Mouse (Mus musculus): ENCODE measurements at regions not wholly inside any gene's neighbourhood (a gene's known extent, or its start where the extent isn't known, plus 50 kb on each side); places are given as distances from the start of the nearest gene placed in this dataset.

DNA sequence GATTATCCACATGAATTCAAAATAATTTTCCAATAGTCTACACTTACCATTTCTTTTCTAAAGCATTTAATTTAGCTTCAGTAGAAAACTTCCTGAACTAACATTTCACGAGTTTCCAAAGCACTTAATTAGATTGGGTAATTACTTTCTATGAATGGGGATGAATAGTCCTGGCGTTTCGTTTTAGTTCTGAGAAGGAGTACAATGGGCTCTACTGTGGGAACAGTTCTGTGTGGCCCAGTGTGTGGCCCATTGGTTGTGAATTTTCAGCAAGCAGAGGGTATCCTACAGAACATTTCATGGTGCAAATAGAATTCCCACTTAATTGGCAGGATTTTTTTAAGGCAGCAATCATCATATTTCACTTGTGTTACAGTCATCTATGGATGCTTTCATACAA is 95.5 kb downstream of the 1700017N19Rik start:
- ATAC-seq (ENCODE audit: insufficient read depth), result no peak
- H3K4me1 ChIP-seq (ENCODE audit: insufficient read depth), result no peaks in the 10 kb centered on the region
- whole genome bisulfite sequencing, result 68% methylated on average over 3 of the region's 3 CpGs

DNA sequence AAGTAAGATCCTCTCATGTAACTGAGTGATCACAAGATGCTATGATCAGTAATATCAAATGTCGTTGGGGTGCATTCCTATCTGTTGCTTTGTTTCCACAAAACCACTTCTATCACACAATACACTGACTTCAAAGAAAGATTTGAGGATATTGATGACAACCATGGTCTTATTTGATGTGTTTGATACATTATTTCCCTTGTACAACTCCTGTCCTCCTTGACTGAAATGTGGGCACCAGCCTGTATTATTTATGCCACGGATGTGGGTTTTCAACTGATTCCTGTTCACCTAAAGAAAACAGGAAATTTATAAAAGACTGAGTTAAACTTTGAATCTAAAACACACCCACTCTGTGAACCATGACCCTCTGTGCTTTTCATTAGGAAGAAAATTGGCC is 105.7 kb downstream of the 1700017N19Rik start:
- H3K36me3 ChIP-seq (ENCODE audit: insufficient read depth), result no peaks in the 10 kb centered on the region
- 71% methylated on average over 2 of the region's 2 CpGs for WGBS
- ATAC-seq (ENCODE audit: insufficient read depth) (no peak), DNase-seq (no peak)
- H3K4me3 ChIP-seq (ENCODE audit: low read depth, low read length), result no peak overlapping the region
- H3K4me1 ChIP-seq (ENCODE audit: insufficient read depth), result no peaks in the 10 kb centered on the region
- no peak overlapping the region for H3K9ac ChIP-seq
- H3K27me3 ChIP-seq (ENCODE audit: insufficient read depth, low read length), result no peaks in the 10 kb centered on the region
- no peaks in the 10 kb centered on the region for H3K9me3 ChIP-seq (ENCODE audit: low read depth, low read length)
- no peak overlapping the region for H3K4me2 ChIP-seq
- no peak for TF ChIP-seq CTCF (IDR thresholded peaks at IDR 0.05; ENCODE audit: low read depth)
- no peak overlapping the region for H3K27ac ChIP-seq (ENCODE audit: low read depth)

More for the DNA sequence above, 95.5 kb downstream of the 1700017N19Rik start:
- Histone ChIP-seq H3K4me3 (ENCODE audit: low read depth, low read length) (no peak overlapping the region), H3K9ac (no peak overlapping the region), H3K27me3 (ENCODE audit: insufficient read depth, low read length) (no peaks in the 10 kb centered on the region), H3K27ac (ENCODE audit: low read depth) (no peak overlapping the region), H3K36me3 (ENCODE audit: insufficient read depth) (no peaks in the 10 kb centered on the region), H3K9me3 (ENCODE audit: low read depth, low read length) (no peaks in the 10 kb centered on the region), H3K4me2 (no peak overlapping the region)
- no peak for TF ChIP-seq CTCF (IDR thresholded peaks at IDR 0.05; ENCODE audit: low read depth)
- no peak for DNase-seq

DNA sequence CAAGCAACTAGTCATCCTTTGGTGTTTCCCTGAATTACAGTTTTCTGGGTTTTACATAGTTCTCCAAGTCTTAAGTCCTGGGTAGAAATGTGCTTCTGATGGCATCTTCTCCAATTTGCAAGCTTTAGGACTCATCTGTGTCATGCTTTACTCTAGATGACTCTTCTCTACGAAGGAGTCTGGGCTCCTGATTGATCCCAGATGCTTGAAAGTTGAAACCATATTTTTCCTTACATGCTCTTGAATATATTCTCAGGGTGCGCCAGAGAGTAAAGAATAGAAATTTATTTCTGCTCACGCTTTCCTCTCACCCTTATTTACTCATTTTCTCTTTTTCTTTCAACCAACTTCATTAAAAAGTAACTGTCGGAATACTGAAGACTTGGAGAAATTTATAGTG is 108.9 kb downstream of the 1700017N19Rik start:
- H3K4me3 ChIP-seq (ENCODE audit: low read depth, low read length), result no peak overlapping the region
- H3K9ac ChIP-seq, result no peak overlapping the region
- whole genome bisulfite sequencing, result 68% methylated on average over 4 of the region's 4 CpGs
- no peak for TF ChIP-seq CTCF (IDR thresholded peaks at IDR 0.05; ENCODE audit: low read depth)
- H3K4me1 ChIP-seq (ENCODE audit: insufficient read depth), result no peaks in the 10 kb centered on the region
- H3K4me2 ChIP-seq, result no peak overlapping the region
- H3K27me3 ChIP-seq (ENCODE audit: insufficient read depth, low read length), result no peaks in the 10 kb centered on the region
- DNase-seq (no peak), ATAC-seq (ENCODE audit: insufficient read depth) (no peak)
- H3K9me3 ChIP-seq (ENCODE audit: low read depth, low read length), result no peaks in the 10 kb centered on the region
- no peaks in the 10 kb centered on the region for H3K36me3 ChIP-seq (ENCODE audit: insufficient read depth)
- H3K27ac ChIP-seq (ENCODE audit: low read depth), result no peak overlapping the region

DNA sequence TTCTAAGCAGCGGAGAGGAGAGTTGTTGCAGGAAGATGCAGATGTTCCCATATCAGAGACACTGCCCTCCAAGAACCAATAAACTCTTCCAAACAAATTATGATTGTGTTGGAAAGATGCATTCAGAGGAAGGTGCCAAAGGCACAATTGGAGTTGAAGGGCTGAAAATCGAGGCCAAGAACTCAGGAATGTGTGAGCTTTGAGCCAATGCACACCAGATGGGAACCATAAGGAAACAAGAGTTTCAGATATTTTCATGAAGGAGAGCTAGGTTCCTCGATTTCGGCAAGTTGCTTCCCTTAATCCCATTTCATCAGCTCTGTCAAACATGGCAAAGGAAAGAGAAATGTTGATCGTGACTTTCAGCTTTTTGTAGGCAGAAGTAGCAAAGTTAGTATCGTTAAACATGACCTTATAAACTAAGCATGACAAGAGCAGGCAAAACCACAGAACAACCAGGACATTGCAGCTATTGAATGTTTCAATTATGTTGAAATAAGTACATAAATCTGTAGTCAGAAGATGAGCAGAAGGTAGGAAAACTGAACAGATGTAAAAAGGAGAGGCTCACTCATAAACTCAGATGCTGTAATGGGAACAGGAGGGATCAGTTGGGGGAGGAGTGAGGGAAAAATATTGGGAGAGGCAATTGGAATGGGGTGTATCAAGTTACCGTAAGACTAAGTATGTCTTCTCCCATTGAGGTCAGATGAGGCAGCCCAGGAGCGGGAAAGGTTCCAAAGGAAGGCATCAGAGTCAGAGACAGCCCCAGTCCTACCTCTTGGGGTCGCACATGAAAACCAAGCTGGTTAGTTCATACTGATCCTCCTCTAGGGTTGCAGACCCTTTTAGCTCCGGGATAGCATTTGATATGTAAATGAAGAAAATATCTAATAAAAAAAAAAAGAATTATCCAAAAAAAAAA is 110.3 kb downstream of the 1700017N19Rik start:
- DNase-seq (peak; percentile 39), ATAC-seq (ENCODE audit: insufficient read depth) (no peak)
- Histone ChIP-seq H3K4me1 (ENCODE audit: insufficient read depth) (no peaks in the 10 kb centered on the region), H3K27ac (ENCODE audit: low read depth) (no peak overlapping the region), H3K9ac (no peak overlapping the region), H3K36me3 (ENCODE audit: insufficient read depth) (no peaks in the 10 kb centered on the region), H3K9me3 (ENCODE audit: low read depth, low read length) (no peaks in the 10 kb centered on the region), H3K4me3 (ENCODE audit: low read depth, low read length) (no peak overlapping the region), H3K27me3 (ENCODE audit: insufficient read depth, low read length) (no peaks in the 10 kb centered on the region), H3K4me2 (no peak overlapping the region)
- WGBS, result 58% methylated on average over 10 of the region's 10 CpGs
- TF ChIP-seq CTCF (IDR thresholded peaks at IDR 0.05; ENCODE audit: low read depth), result no peak

DNA sequence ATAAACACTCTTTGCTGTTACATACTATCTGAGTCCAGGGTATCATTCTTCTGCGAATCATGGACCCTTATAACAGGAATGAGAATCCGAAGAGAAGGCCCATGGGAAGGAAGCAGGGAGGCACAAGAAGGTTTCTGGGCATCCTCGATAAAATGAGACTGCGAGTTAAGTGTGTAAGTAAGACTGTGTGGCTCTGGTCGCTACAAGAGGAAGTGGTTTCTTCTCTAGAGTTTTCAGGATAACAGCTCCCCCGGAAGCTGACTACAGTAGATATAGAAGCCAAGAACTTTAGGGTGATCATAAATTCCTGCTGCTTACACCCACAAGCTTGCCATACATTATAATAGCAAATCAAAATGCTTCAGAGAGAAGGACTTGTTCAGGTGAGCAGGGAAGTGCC is 111.7 kb downstream of the 1700017N19Rik start:
- no peaks in the 10 kb centered on the region for H3K36me3 ChIP-seq (ENCODE audit: insufficient read depth)
- H3K4me2 ChIP-seq, result no peak overlapping the region
- no peaks in the 10 kb centered on the region for H3K4me1 ChIP-seq (ENCODE audit: insufficient read depth)
- H3K27ac ChIP-seq (ENCODE audit: low read depth), result no peak overlapping the region
- H3K27me3 ChIP-seq (ENCODE audit: insufficient read depth, low read length), result no peaks in the 10 kb centered on the region
- H3K9ac ChIP-seq, result no peak overlapping the region
- no peak for TF ChIP-seq CTCF (IDR thresholded peaks at IDR 0.05; ENCODE audit: low read depth)
- WGBS, result 89% methylated on average over 6 of the region's 6 CpGs
- DNase-seq (no peak), ATAC-seq (ENCODE audit: insufficient read depth) (no peak)
- no peak overlapping the region for H3K4me3 ChIP-seq (ENCODE audit: low read depth, low read length)
- H3K9me3 ChIP-seq (ENCODE audit: low read depth, low read length), result no peaks in the 10 kb centered on the region

DNA sequence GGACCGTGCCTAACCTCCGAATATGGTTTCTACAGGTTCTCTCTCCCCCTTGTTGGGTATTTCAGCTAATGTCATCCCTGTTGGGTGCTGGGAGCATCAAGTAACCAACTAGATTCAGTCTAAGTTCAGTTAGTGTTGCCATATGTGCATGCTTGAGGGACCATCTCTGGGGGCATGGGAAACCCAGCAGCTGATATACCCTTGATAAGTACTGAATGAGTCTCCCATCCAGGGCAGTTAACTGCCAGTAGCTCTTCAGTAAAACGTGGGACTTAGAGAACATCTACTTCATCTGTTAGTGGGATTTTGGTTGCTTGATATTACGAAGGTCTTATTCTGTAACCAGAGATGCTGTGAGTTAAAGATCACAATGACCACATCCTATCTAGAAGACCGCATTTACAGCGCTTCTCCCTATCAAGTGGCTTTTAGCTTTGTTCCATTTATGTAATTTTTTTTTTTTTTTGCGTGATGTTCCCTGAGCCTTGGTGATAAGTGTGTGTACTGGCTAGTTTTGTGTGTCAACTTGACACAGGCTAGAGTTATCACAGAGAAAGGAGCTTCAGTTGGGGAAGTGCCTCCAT is 125.9 kb downstream of the 1700017N19Rik start:
- Histone ChIP-seq H3K4me1 (ENCODE audit: insufficient read depth) (no peaks in the 10 kb centered on the region), H3K9me3 (ENCODE audit: low read depth, low read length) (no peaks in the 10 kb centered on the region), H3K4me3 (ENCODE audit: low read depth, low read length) (no peak overlapping the region), H3K9ac (no peak overlapping the region), H3K27ac (ENCODE audit: low read depth) (no peak overlapping the region), H3K4me2 (no peak overlapping the region), H3K27me3 (ENCODE audit: insufficient read depth, low read length) (no peaks in the 10 kb centered on the region), H3K36me3 (ENCODE audit: insufficient read depth) (no peaks in the 10 kb centered on the region)
- DNase-seq (no peak), ATAC-seq (ENCODE audit: insufficient read depth) (no peak)
- TF ChIP-seq CTCF (IDR thresholded peaks at IDR 0.05; ENCODE audit: low read depth), result no peak
- 83% methylated on average over 7 of the region's 7 CpGs for WGBS

DNA sequence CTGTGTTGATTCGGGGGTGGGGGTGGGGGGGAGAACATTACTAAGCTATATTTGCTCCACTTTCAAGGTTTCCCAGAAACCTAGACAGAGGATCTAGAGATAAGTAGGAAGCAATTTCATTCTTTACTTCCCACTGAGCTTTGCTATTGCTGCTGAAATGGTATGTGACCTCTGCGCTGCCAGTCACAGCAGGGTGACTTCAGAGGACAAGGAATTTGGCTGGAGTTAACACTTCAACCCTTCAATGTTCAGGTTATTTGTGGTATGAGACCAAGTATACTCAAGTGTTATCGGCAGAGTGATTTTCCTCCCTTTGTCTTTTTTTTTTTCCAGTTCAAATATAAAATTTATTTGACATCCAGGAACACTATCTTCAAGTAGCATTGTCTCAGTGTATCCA is 128.3 kb downstream of the 1700017N19Rik start:
- DNase-seq (no peak), ATAC-seq (ENCODE audit: insufficient read depth) (no peak)
- H3K4me1 ChIP-seq (ENCODE audit: insufficient read depth), result no peaks in the 10 kb centered on the region
- no peaks in the 10 kb centered on the region for H3K9me3 ChIP-seq (ENCODE audit: low read depth, low read length)
- no peak overlapping the region for H3K4me2 ChIP-seq
- no peak overlapping the region for H3K27ac ChIP-seq (ENCODE audit: low read depth)
- no peaks in the 10 kb centered on the region for H3K27me3 ChIP-seq (ENCODE audit: insufficient read depth, low read length)
- WGBS, result 36% methylated on average over 3 of the region's 3 CpGs
- H3K9ac ChIP-seq, result no peak overlapping the region
- TF ChIP-seq CTCF (IDR thresholded peaks at IDR 0.05; ENCODE audit: low read depth), result no peak
- no peak overlapping the region for H3K4me3 ChIP-seq (ENCODE audit: low read depth, low read length)
- no peaks in the 10 kb centered on the region for H3K36me3 ChIP-seq (ENCODE audit: insufficient read depth)

All from lung, embryonic 14.5 days (tissue).